In genomic region chr9:57064164-57064563, GRCm38 (mm10) we compare ENCODE assay signal across 26 mouse cellular contexts. TPM values are rescaled to one million over a fixed set of nuclear protein-coding genes. Genes with fewer than 3 reads are reported as not detected.
DNase-seq lines count a peak whose midpoint lies in the region; ATAC-seq and TF ChIP-seq lines count a peak whose summit lies in the region.
"Had no signal": no experiment of that assay in that cellular context is flagged by ENCODE, and none has a peak within 500 bp of the region (broad histone marks: within the 10 kb centered on the region; RNA-seq: fewer than 3 reads in every experiment).

No protein-coding gene starts in this region.

- 90% methylated on average over 2 of the region's 2 CpGs for WGBS in kidney, embryonic 16.5 days
- 53% methylated on average over 2 of the region's 2 CpGs for WGBS in intestine, postnatal 0 days
- 68% methylated on average over 2 of the region's 2 CpGs for WGBS in liver, embryonic 14.5 days (ENCODE audit: insufficient replicate concordance)
- 94% methylated on average over 2 of the region's 2 CpGs for WGBS in hindbrain, embryonic 14.5 days

- no peak for TF ChIP-seq CTCF in intestine, postnatal 0 days (IDR thresholded peaks at IDR 0.05; ENCODE audit: low read depth)
- TF ChIP-seq CTCF in liver, embryonic 14.5 days (IDR thresholded peaks at IDR 0.05; ENCODE audit: low read depth) = no peak

- TF ChIP-seq EP300 in liver, embryonic 14.5 days (IDR thresholded peaks at IDR 0.05; ENCODE audit: low read depth) = no peak

- no peaks in the 10 kb centered on the region for H3K27me3 ChIP-seq in kidney, embryonic 16.5 days (ENCODE audit: insufficient read depth, low read length)
- H3K27me3 ChIP-seq in intestine, postnatal 0 days (replicated peaks; ENCODE audit: control insufficient read depth, insufficient read depth, low read length) = no peaks in the 10 kb centered on the region
- no peaks in the 10 kb centered on the region for H3K27me3 ChIP-seq in liver, embryonic 14.5 days (ENCODE audit: control insufficient read depth, insufficient read depth, low read length)
- H3K27me3 ChIP-seq in hindbrain, embryonic 14.5 days (ENCODE audit: control insufficient read depth, insufficient read depth, low read length) = no peaks in the 10 kb centered on the region
- H3K27me3 ChIP-seq: heart, embryonic 12.5 days; hindbrain, embryonic 13.5 days; lung, embryonic 15.5 days had no signal

- no peak overlapping the region for H3K27ac ChIP-seq in kidney, embryonic 16.5 days (ENCODE audit: low read length)
- H3K27ac ChIP-seq in intestine, postnatal 0 days (ENCODE audit: low read depth, low read length) = no peak overlapping the region
- H3K27ac ChIP-seq in liver, embryonic 14.5 days = no peak overlapping the region
- H3K27ac ChIP-seq in hindbrain, embryonic 14.5 days = no peak overlapping the region
- H3K27ac ChIP-seq: gastrocnemius, adult 2 months; heart, adult 2 months; hindbrain, embryonic 13.5 days; layer of hippocampus, adult 2 months; lung, embryonic 15.5 days had no signal

- no peak overlapping the region for H3K4me3 ChIP-seq in kidney, embryonic 16.5 days (ENCODE audit: low read length)
- H3K4me3 ChIP-seq in intestine, postnatal 0 days (ENCODE audit: low read depth, low read length) = no peak overlapping the region
- H3K4me3 ChIP-seq in liver, embryonic 14.5 days (ENCODE audit: insufficient read depth in 1 of 2, low read depth in 2 of 2, low read length in 2 of 2) = no peak overlapping the region
- no peak overlapping the region for H3K4me3 ChIP-seq in hindbrain, embryonic 14.5 days (replicated peaks; ENCODE audit: low read length)
- H3K4me3 ChIP-seq: erythroblast, embryonic 14.5 days; gastrocnemius, adult 2 months; heart, adult 2 months; heart, embryonic 12.5 days; hindbrain, embryonic 13.5 days; layer of hippocampus, adult 2 months; lung, embryonic 15.5 days had no signal

- DNase-seq in kidney, postnatal 25 days = peak; percentile 15 to 54
- DNase-seq in liver, embryonic 14.5 days (ENCODE audit: low read depth in 3 of 3, low spot score in 3 of 3) = peak in 1 of 3 experiments; percentile 41
- no peak for DNase-seq in right cerebral cortex, postnatal 10 days (ENCODE audit: low spot score in 2 of 2)
- DNase-seq in hindbrain, embryonic 14.5 days (ENCODE audit: low spot score) = no peak
- no peak for DNase-seq in layer of hippocampus, postnatal 10 days (ENCODE audit: low spot score in 2 of 2)
- DNase-seq: cerebellum, adult 18-20 months; cerebellum, postnatal 14 days; gastrocnemius, adult 2 months; heart, adult 2 months; heart, postnatal 4 days; layer of hippocampus, postnatal 36 days; left cerebral cortex, postnatal 4 days; lung, postnatal 36 days; spleen, adult 18-20 months; thymus, postnatal 14 days had no signal

- peaks cover 23% of the 10 kb centered on the region for H3K36me3 ChIP-seq in kidney, embryonic 16.5 days (ENCODE audit: insufficient read depth, low read length)
- H3K36me3 ChIP-seq in intestine, postnatal 0 days (ENCODE audit: control insufficient read depth, insufficient read depth) = peaks cover 8% of the 10 kb centered on the region
- H3K36me3 ChIP-seq in liver, embryonic 14.5 days (replicated peaks; ENCODE audit: control insufficient read depth, insufficient read depth, low read depth) = no peaks in the 10 kb centered on the region
- H3K36me3 ChIP-seq in hindbrain, embryonic 14.5 days (replicated peaks; ENCODE audit: control insufficient read depth, insufficient read depth) = peaks cover 32% of the 10 kb centered on the region

- H3K4me1 ChIP-seq in kidney, embryonic 16.5 days (ENCODE audit: insufficient read depth, low read length) = no peaks in the 10 kb centered on the region
- no peaks in the 10 kb centered on the region for H3K4me1 ChIP-seq in intestine, postnatal 0 days (replicated peaks; ENCODE audit: control insufficient read depth, insufficient read depth, low read length)
- H3K4me1 ChIP-seq in liver, embryonic 14.5 days (replicated peaks; ENCODE audit: control insufficient read depth in 2 of 2, insufficient read depth in 2 of 2, low read length in 1 of 2) = peaks cover 0 to 8% of the 10 kb centered on the region in 2 experiments; a peak in 2 of 4 replicates
- H3K4me1 ChIP-seq in hindbrain, embryonic 14.5 days (replicated peaks; ENCODE audit: control insufficient read depth, insufficient read depth, low read length) = no peaks in the 10 kb centered on the region
- H3K4me1 ChIP-seq: heart, embryonic 12.5 days; hindbrain, embryonic 13.5 days; lung, embryonic 15.5 days had no signal

- no peak overlapping the region for H3K4me2 ChIP-seq in kidney, embryonic 16.5 days (replicated peaks; ENCODE audit: low read depth, low read length)
- no peak overlapping the region for H3K4me2 ChIP-seq in intestine, postnatal 0 days (replicated peaks; ENCODE audit: low read depth)
- H3K4me2 ChIP-seq in liver, embryonic 14.5 days (ENCODE audit: low read depth) = no peak overlapping the region
- no peak overlapping the region for H3K4me2 ChIP-seq in hindbrain, embryonic 14.5 days (replicated peaks)
- H3K4me2 ChIP-seq: heart, embryonic 12.5 days; hindbrain, embryonic 13.5 days; lung, embryonic 15.5 days; midbrain, embryonic 11.5 days had no signal

- H3K9me3 ChIP-seq in kidney, embryonic 16.5 days (ENCODE audit: low read length) = no peaks in the 10 kb centered on the region
- no peaks in the 10 kb centered on the region for H3K9me3 ChIP-seq in intestine, postnatal 0 days (ENCODE audit: control insufficient read depth)
- no peaks in the 10 kb centered on the region for H3K9me3 ChIP-seq in liver, embryonic 14.5 days (ENCODE audit: control insufficient read depth, low read length)
- no peaks in the 10 kb centered on the region for H3K9me3 ChIP-seq in hindbrain, embryonic 14.5 days (ENCODE audit: control insufficient read depth, low read length)
- H3K9me3 ChIP-seq: heart, embryonic 12.5 days; hindbrain, embryonic 13.5 days; lung, embryonic 15.5 days had no signal

- no peak for ATAC-seq in kidney, embryonic 16.5 days (ENCODE audit: low FRiP score, low TSS enrichment)
- ATAC-seq in intestine, postnatal 0 days = peak; percentile 63
- peak; percentile 52; the same call in 1 of the 2 replicates for ATAC-seq in liver, embryonic 14.5 days (ENCODE audit: insufficient read depth)
- ATAC-seq in hindbrain, embryonic 14.5 days (ENCODE audit: low FRiP score) = no peak
- ATAC-seq: CD4-positive, CD25-positive, alpha-beta regulatory T cell, adult 4 months; forebrain, embryonic 16.5 days; midbrain, embryonic 16.5 days had no signal

- H3K9ac ChIP-seq in kidney, embryonic 16.5 days (replicated peaks; ENCODE audit: low read length) = no peak overlapping the region
- no peak overlapping the region for H3K9ac ChIP-seq in intestine, postnatal 0 days (ENCODE audit: low read depth, low read length)
- H3K9ac ChIP-seq in liver, embryonic 14.5 days (replicated peaks) = no peak overlapping the region
- H3K9ac ChIP-seq in hindbrain, embryonic 14.5 days = no peak overlapping the region
- H3K9ac ChIP-seq: heart, embryonic 12.5 days; hindbrain, embryonic 13.5 days; lung, embryonic 15.5 days had no signal

RNA-seq across cellular contexts. Expression of gene Sin3a, which starts 7.7 kb away (rescaled TPM):
- polyA plus RNA-seq in kidney, embryonic 16.5 days (2015; fragmentation: Nextera tagmentation; extraction: Ambion mirVana) = 36.7 and 42.3 TPM in 2 replicates
- 11.7 and 14.1 TPM in 2 replicates for polyA plus RNA-seq in intestine, postnatal 0 days (2015; fragmentation: Nextera tagmentation; extraction: Ambion mirVana)
- 20.5 and 21.6 TPM in 2 replicates for polyA plus RNA-seq in liver, embryonic 14.5 days (2012; rRNA removed)
- 14.9 and 16.9 TPM in 2 replicates for polyA plus RNA-seq in liver, embryonic 14.5 days (2014; fragmentation: Nextera tagmentation; extraction: Ambion mirVana)
- 28.2 and 29.7 TPM in 2 replicates for polyA plus RNA-seq in hindbrain, embryonic 14.5 days (2014; fragmentation: Nextera tagmentation; extraction: Ambion mirVana)
- 10 to 100 TPM; 36.2 to 36.4 TPM for total RNA-seq in layer of hippocampus, postnatal 10 days (2021)

Comparison
In these comparisons a context has a peak if more than half of its experiments do, and no peak if none do; other contexts are left out.
1. DNase-seq: peak in kidney, postnatal 25 days (2 of 2); none in right cerebral cortex, postnatal 10 days (0 of 2), hindbrain, embryonic 14.5 days (single experiment) and layer of hippocampus, postnatal 10 days (0 of 2).
2. ATAC-seq: peak in intestine, postnatal 0 days (single experiment) and liver, embryonic 14.5 days (single experiment); none in kidney, embryonic 16.5 days (single experiment) and hindbrain, embryonic 14.5 days (single experiment).